ENCODE assay signal across 31 mouse cellular contexts in the genomic region with DNA sequence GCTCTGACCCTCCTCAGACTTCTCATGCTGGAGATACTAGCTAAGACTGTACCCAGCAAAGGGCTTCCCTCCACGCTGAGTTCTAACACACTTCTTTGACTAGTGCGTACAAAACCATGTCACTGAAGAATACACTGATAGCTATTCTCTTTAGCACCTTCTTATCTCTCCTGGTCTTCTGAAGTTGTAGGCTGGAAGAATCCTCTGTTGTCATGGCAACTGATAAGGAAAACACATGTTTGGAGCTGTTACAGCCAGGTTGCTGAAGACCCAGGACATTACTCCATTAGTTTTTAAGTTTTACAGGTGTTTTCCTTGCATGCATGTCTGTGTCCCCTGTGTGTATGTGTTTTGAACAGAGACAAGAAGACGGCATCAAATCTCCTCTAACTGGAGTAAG. TPM values are rescaled to one million over a fixed set of nuclear protein-coding genes. Genes with fewer than 3 reads are reported as not detected.
"Had no signal": no experiment of that assay in that cellular context is flagged by ENCODE, and none has a peak within 500 bp of the region (broad histone marks: within the 10 kb centered on the region; RNA-seq: fewer than 3 reads in every experiment).

No protein-coding gene starts in this region.

RNA-seq across cellular contexts. Expression of gene 1700018F24Rik, which starts 11.4 kb away (rescaled TPM):
- total RNA-seq: gastrocnemius, adult 18-20 months; gastrocnemius, adult 8-10 months; gastrocnemius, postnatal 14 days; gastrocnemius, postnatal 36 days; heart, adult 2 months; heart, postnatal 10 days; heart, postnatal 25 days; heart, postnatal 4 days; layer of hippocampus, adult 2 months; layer of hippocampus, postnatal 10 days; layer of hippocampus, postnatal 25 days; left cerebral cortex, adult 2 months; left cerebral cortex, postnatal 14 days; left cerebral cortex, postnatal 36 days had no signal
- polyA plus RNA-seq: gonadal fat pad, adult 2 months; heart, adult 2 months; heart, embryonic 12.5 days; heart, embryonic 14.5 days; heart, embryonic 16.5 days; hindbrain, embryonic 10.5 days; hindbrain, embryonic 12.5 days; hindbrain, embryonic 14.5 days; hindbrain, embryonic 16.5 days; inflammation-experienced regulatory T-cells, adult 6 months; intestine, embryonic 15.5 days; intestine, postnatal 0 days; kidney, embryonic 14.5 days; kidney, embryonic 16.5 days; limb, embryonic 10.5 days; limb, embryonic 12.5 days; limb, embryonic 14.5 days; liver, embryonic 15.5 days had no signal

RNA-seq across cellular contexts. Expression of gene Gm4871, which starts 21.6 kb away (rescaled TPM):
- total RNA-seq: gastrocnemius, adult 18-20 months; gastrocnemius, adult 8-10 months; gastrocnemius, postnatal 14 days; gastrocnemius, postnatal 36 days; heart, adult 2 months; heart, postnatal 10 days; heart, postnatal 25 days; heart, postnatal 4 days; layer of hippocampus, adult 2 months; layer of hippocampus, postnatal 10 days; layer of hippocampus, postnatal 25 days; left cerebral cortex, adult 2 months; left cerebral cortex, postnatal 14 days; left cerebral cortex, postnatal 36 days had no signal
- polyA plus RNA-seq: gonadal fat pad, adult 2 months; heart, adult 2 months; heart, embryonic 12.5 days; heart, embryonic 14.5 days; heart, embryonic 16.5 days; hindbrain, embryonic 12.5 days; hindbrain, embryonic 14.5 days; hindbrain, embryonic 16.5 days; inflammation-experienced regulatory T-cells, adult 6 months; intestine, embryonic 15.5 days; intestine, postnatal 0 days; kidney, embryonic 14.5 days; kidney, embryonic 16.5 days; limb, embryonic 10.5 days; limb, embryonic 12.5 days; limb, embryonic 14.5 days; liver, embryonic 15.5 days had no signal

RNA-seq across cellular contexts. Expression of gene Kpna7, which starts 29.6 kb away (rescaled TPM):
- total RNA-seq: gastrocnemius, adult 18-20 months; gastrocnemius, adult 8-10 months; gastrocnemius, postnatal 14 days; gastrocnemius, postnatal 36 days; heart, adult 2 months; heart, postnatal 10 days; heart, postnatal 25 days; heart, postnatal 4 days; layer of hippocampus, adult 2 months; layer of hippocampus, postnatal 10 days; layer of hippocampus, postnatal 25 days; left cerebral cortex, adult 2 months; left cerebral cortex, postnatal 14 days; left cerebral cortex, postnatal 36 days had no signal
- polyA plus RNA-seq: gonadal fat pad, adult 2 months; heart, adult 2 months; heart, embryonic 12.5 days; heart, embryonic 14.5 days; hindbrain, embryonic 10.5 days; hindbrain, embryonic 12.5 days; hindbrain, embryonic 14.5 days; hindbrain, embryonic 16.5 days; inflammation-experienced regulatory T-cells, adult 6 months; kidney, embryonic 14.5 days; kidney, embryonic 16.5 days; limb, embryonic 10.5 days; limb, embryonic 14.5 days had no signal
